ENCODE assay signal across 15 mouse cellular contexts in genomic region chr16:41834637-41835036, GRCm38 (mm10).
"Had no signal": no experiment of that assay in that cellular context is flagged by ENCODE, and none has a peak within 500 bp of the region (broad histone marks: within the 10 kb centered on the region; RNA-seq: fewer than 3 reads in every experiment).

No protein-coding gene starts in this region.

- H3K27me3 ChIP-seq: neural tube, embryonic 15.5 days; stomach, embryonic 15.5 days had no signal

- H3K4me3 ChIP-seq: neural tube, embryonic 15.5 days; stomach, embryonic 15.5 days had no signal

- H3K4me1 ChIP-seq: neural tube, embryonic 15.5 days; stomach, embryonic 15.5 days had no signal

- DNase-seq: retina, postnatal 1 day; right cerebral cortex, adult 18-20 months; right cerebral cortex, postnatal 14 days; right cerebral cortex, postnatal 25 days; right cerebral cortex, postnatal 4 days; spleen, adult 18-20 months; thymus, adult 18-20 months; thymus, adult 2 months; thymus, postnatal 14 days; thymus, postnatal 25 days; thymus, postnatal 36 days; thymus, postnatal 4 days had no signal

- H3K9ac ChIP-seq: neural tube, embryonic 15.5 days; stomach, embryonic 15.5 days had no signal

- H3K9me3 ChIP-seq: neural tube, embryonic 15.5 days; stomach, embryonic 15.5 days had no signal

- H3K36me3 ChIP-seq: neural tube, embryonic 15.5 days; stomach, embryonic 15.5 days had no signal

- H3K27ac ChIP-seq: neural tube, embryonic 15.5 days; stomach, embryonic 15.5 days; stomach, postnatal 0 days had no signal

- H3K4me2 ChIP-seq: neural tube, embryonic 15.5 days; stomach, embryonic 15.5 days had no signal
